Mouse (Mus musculus): ENCODE data around the gene Mtf2. TPM values are rescaled to one million over a fixed set of nuclear protein-coding genes. Genes with fewer than 3 reads are reported as not detected.
"Not testable (repeated sequence)": the region's sequence is repeated elsewhere in the genome, so short reads cannot be mapped to it uniquely, and the experiment has no call there.

The Mtf2 gene
- polyA plus RNA-seq, 1 experiment from 2014 or later: 22.8 TPM

DNA sequence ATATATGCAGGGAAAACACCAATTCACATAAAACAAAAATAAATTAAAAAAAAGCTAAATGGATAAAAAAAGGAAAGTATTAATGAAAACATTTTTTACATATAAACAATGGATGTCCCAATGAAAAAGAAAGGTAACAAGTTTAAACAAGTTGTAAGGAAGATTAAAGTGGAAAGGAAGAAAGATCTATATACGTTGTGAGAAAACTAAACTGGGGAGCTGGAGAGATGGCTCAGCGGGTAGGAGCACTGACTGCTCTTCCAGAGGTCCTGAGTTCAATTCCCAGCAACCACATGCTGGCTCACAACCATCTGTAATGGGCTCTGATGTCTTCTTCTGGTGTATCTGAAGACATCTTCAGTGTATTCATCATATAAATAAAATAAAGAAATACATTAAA lies 14.4 kb upstream of the Mtf2 start:
- Histone ChIP-seq H3K9ac (replicated peaks) (no peak overlapping the region), H3K9me3 (ENCODE audit: low read length) (no peaks in the 10 kb centered on the region), H3K4me2 (ENCODE audit: low read depth, low read length) (no peak overlapping the region), H3K36me3 (replicated peaks; ENCODE audit: insufficient read depth, low read length) (no peaks in the 10 kb centered on the region), H3K27ac (ENCODE audit: low read depth) (no peak overlapping the region), H3K4me3 (ENCODE audit: low read depth, low read length) (no peak overlapping the region), H3K4me1 (ENCODE audit: insufficient read depth) (no peaks in the 10 kb centered on the region), H3K27me3 (ENCODE audit: insufficient read depth, low read length) (no peaks in the 10 kb centered on the region)
- DNase-seq (no peak), ATAC-seq (no peak)
- TF ChIP-seq CTCF (IDR thresholded peaks at IDR 0.05; ENCODE audit: low read depth) (no peak), EP300 (IDR thresholded peaks at IDR 0.05; ENCODE audit: low read depth) (no peak)
- WGBS (ENCODE audit: insufficient replicate concordance): 75% methylated on average over 2 of the region's 2 CpGs

DNA sequence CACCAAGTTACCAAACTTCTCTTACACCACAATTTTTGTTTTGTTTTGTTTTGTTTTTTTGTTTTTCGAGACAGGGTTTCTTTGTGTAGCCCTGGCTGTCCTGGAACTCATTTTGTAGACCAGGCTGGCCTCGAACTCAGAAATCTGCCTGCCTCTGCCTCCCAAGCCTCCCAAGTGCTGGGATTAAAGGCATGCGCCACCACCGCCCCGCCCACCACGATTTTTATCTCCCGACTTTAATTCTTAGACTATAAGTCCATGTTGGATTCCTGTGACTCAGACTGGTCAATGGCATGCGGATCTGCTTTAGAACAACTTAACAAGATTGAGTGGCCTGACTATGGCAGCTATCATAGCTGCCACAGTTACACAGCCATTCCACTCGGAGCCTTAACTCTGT lies 13.7 kb upstream of the Mtf2 start:
- not testable (repeated sequence) for H3K4me2 ChIP-seq (ENCODE audit: low read depth, low read length); H3K27me3 ChIP-seq (ENCODE audit: insufficient read depth, low read length); H3K36me3 ChIP-seq (replicated peaks; ENCODE audit: insufficient read depth, low read length); H3K27ac ChIP-seq (ENCODE audit: low read depth); H3K4me3 ChIP-seq (ENCODE audit: low read depth, low read length); H3K9me3 ChIP-seq (ENCODE audit: low read length); H3K4me1 ChIP-seq (ENCODE audit: insufficient read depth); DNase-seq; H3K9ac ChIP-seq (replicated peaks); ATAC-seq
- WGBS (ENCODE audit: insufficient replicate concordance): 80% methylated on average over 9 of the region's 9 CpGs

GRCm38 (mm10) chr5:108052200-108052599 lies 13.3 kb upstream of the Mtf2 start:
- no peak for TF ChIP-seq CTCF (IDR thresholded peaks at IDR 0.05; ENCODE audit: low read depth)
- no peak for TF ChIP-seq EP300 (IDR thresholded peaks at IDR 0.05; ENCODE audit: low read depth)
- ATAC-seq (no peak), DNase-seq (no peak)
- Histone ChIP-seq H3K4me1 (ENCODE audit: insufficient read depth) (no peaks in the 10 kb centered on the region), H3K9ac (replicated peaks) (no peak overlapping the region), H3K36me3 (replicated peaks; ENCODE audit: insufficient read depth, low read length) (no peaks in the 10 kb centered on the region), H3K27me3 (ENCODE audit: insufficient read depth, low read length) (no peaks in the 10 kb centered on the region), H3K4me2 (ENCODE audit: low read depth, low read length) (no peak overlapping the region), H3K27ac (ENCODE audit: low read depth) (no peak overlapping the region), H3K4me3 (ENCODE audit: low read depth, low read length) (no peak overlapping the region), H3K9me3 (ENCODE audit: low read length) (no peaks in the 10 kb centered on the region)
- WGBS (ENCODE audit: insufficient replicate concordance): 84% methylated on average over 1 of the region's 1 CpGs

DNA sequence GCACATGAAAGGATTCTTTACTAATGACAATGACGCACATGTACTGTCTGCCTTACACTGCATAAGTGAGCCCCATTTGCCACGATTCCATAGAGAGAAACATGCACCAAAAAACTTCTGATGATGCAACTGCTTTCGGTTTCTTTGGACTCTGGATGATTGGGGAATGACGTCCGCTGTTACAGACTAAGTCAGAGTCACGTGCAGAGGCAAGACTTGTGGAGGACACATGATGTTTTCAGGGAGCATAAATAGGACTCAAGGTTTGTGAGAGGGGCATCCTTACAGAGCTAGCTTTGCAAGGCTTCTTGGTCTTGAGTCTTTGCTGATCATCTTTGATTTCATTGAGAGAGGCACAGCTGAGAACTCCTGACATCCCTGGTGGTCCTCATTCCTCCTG lies 11.9 kb upstream of the Mtf2 start:
- WGBS (ENCODE audit: insufficient replicate concordance): 80% methylated on average over 6 of the region's 6 CpGs
- Histone ChIP-seq H3K4me3 (ENCODE audit: low read depth, low read length) (no peak overlapping the region), H3K27me3 (ENCODE audit: insufficient read depth, low read length) (no peaks in the 10 kb centered on the region), H3K4me1 (ENCODE audit: insufficient read depth) (no peaks in the 10 kb centered on the region), H3K9me3 (ENCODE audit: low read length) (no peaks in the 10 kb centered on the region), H3K4me2 (ENCODE audit: low read depth, low read length) (no peak overlapping the region), H3K9ac (replicated peaks) (no peak overlapping the region), H3K36me3 (replicated peaks; ENCODE audit: insufficient read depth, low read length) (no peaks in the 10 kb centered on the region), H3K27ac (ENCODE audit: low read depth) (no peak overlapping the region)
- TF ChIP-seq CTCF (IDR thresholded peaks at IDR 0.05; ENCODE audit: low read depth) (no peak), EP300 (IDR thresholded peaks at IDR 0.05; ENCODE audit: low read depth) (no peak)
- DNase-seq: no peak
- ATAC-seq: no peak

DNA sequence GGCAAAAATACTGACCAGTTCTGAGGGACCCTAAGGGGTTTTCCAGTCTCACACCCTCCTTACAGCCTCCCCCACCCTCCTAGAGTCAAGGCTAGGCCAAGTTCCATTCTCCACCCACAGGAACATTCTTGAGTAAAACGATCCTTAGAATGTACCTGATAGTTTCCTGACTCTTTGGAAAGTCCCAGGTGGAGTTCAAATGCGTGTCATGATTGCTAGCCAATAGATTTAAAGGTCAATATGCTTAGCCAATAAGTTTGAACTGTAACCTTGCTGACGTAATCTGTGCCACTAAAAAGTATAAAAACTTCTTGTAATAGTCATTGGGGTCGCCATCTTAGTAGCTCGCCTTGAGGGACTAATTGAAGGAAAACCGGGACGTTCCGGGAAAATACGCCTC lies 5.1 kb upstream of the Mtf2 start:
- no peak for DNase-seq
- no peak overlapping the region for H3K4me3 ChIP-seq (ENCODE audit: low read depth, low read length)
- TF ChIP-seq EP300 (IDR thresholded peaks at IDR 0.05; ENCODE audit: low read depth) (no peak), CTCF (IDR thresholded peaks at IDR 0.05; ENCODE audit: low read depth) (no peak)
- no peak overlapping the region for H3K4me2 ChIP-seq (ENCODE audit: low read depth, low read length)
- no peaks in the 10 kb centered on the region for H3K27me3 ChIP-seq (ENCODE audit: insufficient read depth, low read length)
- no peak for ATAC-seq
- no peak overlapping the region for H3K9ac ChIP-seq (replicated peaks)
- H3K9me3 ChIP-seq (ENCODE audit: low read length): no peaks in the 10 kb centered on the region
- no peaks in the 10 kb centered on the region for H3K4me1 ChIP-seq (ENCODE audit: insufficient read depth)
- H3K36me3 ChIP-seq (replicated peaks; ENCODE audit: insufficient read depth, low read length): no peaks in the 10 kb centered on the region
- 92% methylated on average over 9 of the region's 9 CpGs for WGBS (ENCODE audit: insufficient replicate concordance)
- H3K27ac ChIP-seq (ENCODE audit: low read depth): no peak overlapping the region

- no peak overlapping the region for H3K27ac ChIP-seq (ENCODE audit: low read depth)
- TF ChIP-seq EP300 (IDR thresholded peaks at IDR 0.05; ENCODE audit: low read depth): no peak
- TF ChIP-seq CTCF (IDR thresholded peaks at IDR 0.05; ENCODE audit: low read depth): no peak
- H3K4me1 ChIP-seq (ENCODE audit: insufficient read depth): no peaks in the 10 kb centered on the region
- H3K4me3 ChIP-seq (ENCODE audit: low read depth, low read length): no peak overlapping the region
- H3K9me3 ChIP-seq (ENCODE audit: low read length): no peaks in the 10 kb centered on the region
- WGBS (ENCODE audit: insufficient replicate concordance): 94% methylated on average over 1 of the region's 1 CpGs
- H3K9ac ChIP-seq (replicated peaks): no peak overlapping the region
- ATAC-seq (no peak), DNase-seq (no peak)
- no peak overlapping the region for H3K4me2 ChIP-seq (ENCODE audit: low read depth, low read length)
- H3K36me3 ChIP-seq (replicated peaks; ENCODE audit: insufficient read depth, low read length): peaks cover 30% of the 10 kb centered on the region
- no peaks in the 10 kb centered on the region for H3K27me3 ChIP-seq (ENCODE audit: insufficient read depth, low read length)
These were observed 6.8 kb downstream of the Mtf2 start for GRCm38 (mm10) chr5:108072301-108072700.

GRCm38 (mm10) chr5:108076241-108076640 lies 10.8 kb downstream of the Mtf2 start:
- no peaks in the 10 kb centered on the region for H3K27me3 ChIP-seq (ENCODE audit: insufficient read depth, low read length)
- H3K4me3 ChIP-seq (ENCODE audit: low read depth, low read length): no peak overlapping the region
- TF ChIP-seq EP300 (IDR thresholded peaks at IDR 0.05; ENCODE audit: low read depth): no peak
- TF ChIP-seq CTCF (IDR thresholded peaks at IDR 0.05; ENCODE audit: low read depth): no peak
- no peak overlapping the region for H3K27ac ChIP-seq (ENCODE audit: low read depth)
- no peak for DNase-seq
- no peak for ATAC-seq
- H3K4me1 ChIP-seq (ENCODE audit: insufficient read depth): peaks cover 5% of the 10 kb centered on the region
- H3K36me3 ChIP-seq (replicated peaks; ENCODE audit: insufficient read depth, low read length): peaks cover 22% of the 10 kb centered on the region
- H3K9me3 ChIP-seq (ENCODE audit: low read length): no peaks in the 10 kb centered on the region
- no peak overlapping the region for H3K4me2 ChIP-seq (ENCODE audit: low read depth, low read length)
- H3K9ac ChIP-seq (replicated peaks): no peak overlapping the region

Data from liver, postnatal 0 days (tissue).